Mouse (Mus musculus): ENCODE measurements around the gene Srrm3. TPM values are rescaled to one million over a fixed set of nuclear protein-coding genes. Genes with fewer than 3 reads are reported as not detected.

Gene Srrm3
- polyA plus RNA-seq, 1 experiment, result not detected

GRCm38 (mm10) chr5:135841651-135842050 is 35.0 kb downstream of the Srrm3 start:
- Histone ChIP-seq H3K4me3 (ENCODE audit: insufficient read depth, low read length) (no peak overlapping the region), H3K27ac (ENCODE audit: insufficient read depth, low read depth, low read length) (no peak overlapping the region)
- no peak for TF ChIP-seq CTCF (IDR thresholded peaks at IDR 0.05; ENCODE audit: low read depth, low read length)
- TF ChIP-seq POLR2A (IDR thresholded peaks at IDR 0.05; ENCODE audit: borderline replicate concordance, low read depth, low read length), result no peak

GRCm38 (mm10) chr5:135843418-135843817 is 36.7 kb downstream of the Srrm3 start:
- Histone ChIP-seq H3K27ac (ENCODE audit: insufficient read depth, low read depth, low read length) (no peak overlapping the region), H3K4me1 (ENCODE audit: control insufficient read depth, insufficient read depth, low read length) (no peaks in the 10 kb centered on the region), H3K4me3 (ENCODE audit: insufficient read depth, low read length) (no peak overlapping the region)
- TF ChIP-seq POLR2A (IDR thresholded peaks at IDR 0.05; ENCODE audit: borderline replicate concordance, low read depth, low read length) (no peak), CTCF (IDR thresholded peaks at IDR 0.05; ENCODE audit: low read depth, low read length) (no peak)

More at GRCm38 (mm10) chr5:135841651-135842050, 35.0 kb downstream of the Srrm3 start:
- no peaks in the 10 kb centered on the region for H3K4me1 ChIP-seq (ENCODE audit: control insufficient read depth, insufficient read depth, low read length)

- Histone ChIP-seq H3K4me1 (ENCODE audit: control insufficient read depth, insufficient read depth, low read length) (no peaks in the 10 kb centered on the region), H3K27ac (ENCODE audit: insufficient read depth, low read depth, low read length) (no peak overlapping the region), H3K4me3 (ENCODE audit: insufficient read depth, low read length) (no peak overlapping the region)
- TF ChIP-seq POLR2A (IDR thresholded peaks at IDR 0.05; ENCODE audit: borderline replicate concordance, low read depth, low read length), result no peak
- no peak for TF ChIP-seq CTCF (IDR thresholded peaks at IDR 0.05; ENCODE audit: low read depth, low read length)
Observed at GRCm38 (mm10) chr5:135845676-135846320, 39.1 kb downstream of the Srrm3 start.

GRCm38 (mm10) chr5:135847460-135847859 is 40.8 kb downstream of the Srrm3 start:
- Histone ChIP-seq H3K4me1 (ENCODE audit: control insufficient read depth, insufficient read depth, low read length) (no peaks in the 10 kb centered on the region), H3K4me3 (ENCODE audit: insufficient read depth, low read length) (no peak overlapping the region), H3K27ac (ENCODE audit: insufficient read depth, low read depth, low read length) (no peak overlapping the region)
- TF ChIP-seq POLR2A (IDR thresholded peaks at IDR 0.05; ENCODE audit: borderline replicate concordance, low read depth, low read length), result no peak
- no peak; the same call in 1 of the 2 replicates for TF ChIP-seq CTCF (IDR thresholded peaks at IDR 0.05; ENCODE audit: low read depth, low read length)

- Histone ChIP-seq H3K4me3 (ENCODE audit: insufficient read depth, low read length) (no peak overlapping the region), H3K4me1 (ENCODE audit: control insufficient read depth, insufficient read depth, low read length) (no peaks in the 10 kb centered on the region), H3K27ac (ENCODE audit: insufficient read depth, low read depth, low read length) (no peak overlapping the region)
- no peak for TF ChIP-seq POLR2A (IDR thresholded peaks at IDR 0.05; ENCODE audit: borderline replicate concordance, low read depth, low read length)
- TF ChIP-seq CTCF (IDR thresholded peaks at IDR 0.05; ENCODE audit: low read depth, low read length), result no peak
Observed at GRCm38 (mm10) chr5:135847881-135848280, 41.2 kb downstream of the Srrm3 start.

GRCm38 (mm10) chr5:135851024-135851423 is 44.3 kb downstream of the Srrm3 start:
- Histone ChIP-seq H3K4me1 (ENCODE audit: control insufficient read depth, insufficient read depth, low read length) (no peaks in the 10 kb centered on the region), H3K27ac (ENCODE audit: insufficient read depth, low read depth, low read length) (no peak overlapping the region), H3K4me3 (ENCODE audit: insufficient read depth, low read length) (no peak overlapping the region)
- TF ChIP-seq POLR2A (IDR thresholded peaks at IDR 0.05; ENCODE audit: borderline replicate concordance, low read depth, low read length), result no peak
- no peak for TF ChIP-seq CTCF (IDR thresholded peaks at IDR 0.05; ENCODE audit: low read depth, low read length)

GRCm38 (mm10) chr5:135851481-135851880 is 44.8 kb downstream of the Srrm3 start:
- TF ChIP-seq CTCF (IDR thresholded peaks at IDR 0.05; ENCODE audit: low read depth, low read length) (no peak), POLR2A (IDR thresholded peaks at IDR 0.05; ENCODE audit: borderline replicate concordance, low read depth, low read length) (no peak)
- H3K4me3 ChIP-seq (ENCODE audit: insufficient read depth, low read length), result no peak overlapping the region
- no peak overlapping the region for H3K27ac ChIP-seq (ENCODE audit: insufficient read depth, low read depth, low read length)
- H3K4me1 ChIP-seq (ENCODE audit: control insufficient read depth, insufficient read depth, low read length), result no peaks in the 10 kb centered on the region

GRCm38 (mm10) chr5:135852421-135852820 is 45.7 kb downstream of the Srrm3 start:
- no peak for TF ChIP-seq CTCF (IDR thresholded peaks at IDR 0.05; ENCODE audit: low read depth, low read length)
- TF ChIP-seq POLR2A (IDR thresholded peaks at IDR 0.05; ENCODE audit: borderline replicate concordance, low read depth, low read length), result no peak
- Histone ChIP-seq H3K4me3 (ENCODE audit: insufficient read depth, low read length) (no peak overlapping the region), H3K27ac (ENCODE audit: insufficient read depth, low read depth, low read length) (no peak overlapping the region), H3K4me1 (ENCODE audit: control insufficient read depth, insufficient read depth, low read length) (peaks cover 4% of the 10 kb centered on the region)

GRCm38 (mm10) chr5:135853731-135854130 is 47.0 kb downstream of the Srrm3 start:
- H3K27ac ChIP-seq (ENCODE audit: insufficient read depth, low read depth, low read length), result no peak overlapping the region
- peaks cover 8% of the 10 kb centered on the region for H3K4me1 ChIP-seq (ENCODE audit: control insufficient read depth, insufficient read depth, low read length)
- TF ChIP-seq CTCF (IDR thresholded peaks at IDR 0.05; ENCODE audit: low read depth, low read length), result no peak
- TF ChIP-seq POLR2A (IDR thresholded peaks at IDR 0.05; ENCODE audit: borderline replicate concordance, low read depth, low read length), result no peak
- no peak overlapping the region for H3K4me3 ChIP-seq (ENCODE audit: insufficient read depth, low read length)

- Histone ChIP-seq H3K4me1 (ENCODE audit: control insufficient read depth, insufficient read depth, low read length) (peaks cover 8% of the 10 kb centered on the region), H3K4me3 (ENCODE audit: insufficient read depth, low read length) (no peak overlapping the region), H3K27ac (ENCODE audit: insufficient read depth, low read depth, low read length) (no peak overlapping the region)
- no peak for TF ChIP-seq POLR2A (IDR thresholded peaks at IDR 0.05; ENCODE audit: borderline replicate concordance, low read depth, low read length)
- peak; percentile 97 for TF ChIP-seq CTCF (IDR thresholded peaks at IDR 0.05; ENCODE audit: low read depth, low read length)
Observed at GRCm38 (mm10) chr5:135855156-135855555, 48.5 kb downstream of the Srrm3 start.
